8 mouse cellular contexts compared by ENCODE assay signal in genomic region chr2:155382332-155382700, GRCm38 (mm10). TPM values are rescaled to one million over a fixed set of nuclear protein-coding genes. Genes with fewer than 3 reads are reported as not detected.
A peak's percentile ranks its signal among the peaks of the same experiment; 100 is the strongest.
DNase-seq lines count a peak whose midpoint lies in the region; ATAC-seq and TF ChIP-seq lines count a peak whose summit lies in the region.

No protein-coding gene starts in this region.

- peaks cover 22% of the 10 kb centered on the region for H3K36me3 ChIP-seq in heart, embryonic 12.5 days
- H3K36me3 ChIP-seq in ES-E14 (ENCODE audit: control insufficient read depth, insufficient read depth, low read length, poor library complexity, severe bottlenecking) (no peaks in the 10 kb centered on the region), macrophage (ENCODE audit: inconsistent target) (peaks cover 13% of the 10 kb centered on the region; the same call in 1 of the 2 replicates)
- no peaks in the 10 kb centered on the region for H3K36me3 ChIP-seq in forebrain, embryonic 16.5 days (ENCODE audit: control insufficient read depth, insufficient read depth)

- no peaks in the 10 kb centered on the region for H3K9me3 ChIP-seq in heart, embryonic 12.5 days (replicated peaks)
- no peaks in the 10 kb centered on the region for H3K9me3 ChIP-seq in ES-E14 (ENCODE audit: control insufficient read depth, insufficient read depth, low read depth, low read length)
- H3K9me3 ChIP-seq in forebrain, embryonic 16.5 days (ENCODE audit: control insufficient read depth, low read length), result no peaks in the 10 kb centered on the region

- H3K4me1 ChIP-seq in heart, embryonic 12.5 days (replicated peaks), result peaks cover 32% of the 10 kb centered on the region
- peaks cover 0 to 6% of the 10 kb centered on the region in 2 experiments; a peak in 2 of 4 replicates for H3K4me1 ChIP-seq in ES-E14 (ENCODE audit: control insufficient read depth in 2 of 2, insufficient read depth in 2 of 2, low read length in 2 of 2, poor library complexity in 1 of 2)
- peaks cover 50% of the 10 kb centered on the region for H3K4me1 ChIP-seq in forebrain, embryonic 16.5 days (replicated peaks; ENCODE audit: control insufficient read depth, insufficient read depth, low read length)

- H3K4me3 ChIP-seq in heart, embryonic 12.5 days, result peak overlapping the region; percentile 97
- peak overlapping the region; percentile 93 to 95 for H3K4me3 ChIP-seq in ES-E14 (ENCODE audit: insufficient read depth in 1 of 2, low read depth in 1 of 2, low read length in 2 of 2, poor library complexity in 1 of 2, severe bottlenecking in 1 of 2)
- peak overlapping the region; percentile 92 for H3K4me3 ChIP-seq in forebrain, embryonic 16.5 days (replicated peaks; ENCODE audit: low read length)
- H3K4me3 ChIP-seq in macrophage (ENCODE audit: inconsistent target), result peak overlapping the region; percentile 55

- no peak for ATAC-seq in heart, embryonic 12.5 days (ENCODE audit: insufficient number of reproducible peaks, low FRiP score)
- peak; percentile 19 for ATAC-seq in forebrain, embryonic 16.5 days

- peaks cover 22% of the 10 kb centered on the region; the same call in 1 of the 2 replicates for H3K79me2 ChIP-seq in macrophage (ENCODE audit: inconsistent target)

- peaks cover 12% of the 10 kb centered on the region for H3K27me3 ChIP-seq in heart, embryonic 12.5 days (replicated peaks)
- no peaks in the 10 kb centered on the region for H3K27me3 ChIP-seq in forebrain, embryonic 16.5 days (replicated peaks; ENCODE audit: control insufficient read depth, insufficient read depth, low read length)

- H3K9ac ChIP-seq in heart, embryonic 12.5 days, result peak overlapping the region; percentile 98
- peak overlapping the region; percentile 68 for H3K9ac ChIP-seq in ES-E14 (ENCODE audit: insufficient read depth, low read depth, low read length, poor library complexity, severe bottlenecking)
- peak overlapping the region; percentile 99 for H3K9ac ChIP-seq in forebrain, embryonic 16.5 days (replicated peaks; ENCODE audit: low read depth, low read length)

- 19% methylated on average over 6 of the region's 6 CpGs for WGBS in heart, embryonic 12.5 days
- WGBS in forebrain, embryonic 16.5 days, result 21% methylated on average over 6 of the region's 6 CpGs
- 39% methylated on average over 6 of the region's 6 CpGs for WGBS in macrophage (ENCODE audit: missing documents)

- peak overlapping the region; percentile 100 for H3K27ac ChIP-seq in heart, embryonic 12.5 days (ENCODE audit: poor library complexity, severe bottlenecking)
- H3K27ac ChIP-seq in ES-E14 (ENCODE audit: insufficient read depth, low read depth, low read length, poor library complexity, severe bottlenecking), result no peak overlapping the region
- H3K27ac ChIP-seq in forebrain, embryonic 16.5 days (ENCODE audit: low read length), result peak overlapping the region; percentile 99
- H3K27ac ChIP-seq in macrophage, result peak overlapping the region; percentile 36

- in situ Hi-C loops in ES-E14 (cut with MboI; ENCODE audit: low sequenced_read_pairs in 2 of 2, unreplicated experiment in 2 of 2), result no loop called here

- peak overlapping the region; percentile 93 for H3K4me2 ChIP-seq in heart, embryonic 12.5 days
- peak overlapping the region; percentile 72 for H3K4me2 ChIP-seq in forebrain, embryonic 16.5 days (ENCODE audit: low read length)

- no peak for DNase-seq in heart, adult 11 months
- no peak for DNase-seq in ES-E14 (ENCODE audit: low read depth, low spot score)
- no peak for DNase-seq in adrenal gland, postnatal 4 days (ENCODE audit: low spot score in 2 of 2)
- DNase-seq in right cerebral cortex, adult 18-20 months, result no peak
- no peak for DNase-seq in kidney, postnatal 10 days

TF ChIP-seq in ES-E14, 5 proteins besides CTCF, POLR2A, EP300 and RAD21:
- TF ChIP-seq MAFK (IDR thresholded peaks at IDR 0.05; ENCODE audit: insufficient read depth, low read depth, low read length) (no peak), HCFC1 (IDR thresholded peaks at IDR 0.05; ENCODE audit: borderline replicate concordance, insufficient read depth, low read length) (no peak), CHD2 (IDR thresholded peaks at IDR 0.05; ENCODE audit: low read depth, low read length) (no peak), ZNF384 (IDR thresholded peaks at IDR 0.05; ENCODE audit: low read depth, low read length) (no peak), ZC3H11A (IDR thresholded peaks at IDR 0.05; ENCODE audit: borderline replicate concordance, low read depth, low read length) (no peak)
TF ChIP-seq in ES-E14: peak in this region for 0.

RNA-seq across cellular contexts. Expression of gene Trp53inp2, which starts 1.5 kb away (rescaled TPM):
- polyA plus RNA-seq in heart, embryonic 12.5 days (2016; fragmentation: Nextera tagmentation; extraction: Ambion mirVana), result 137 and 138 TPM in 2 replicates
- total RNA-seq in ES-E14 (2012; rRNA removed), result 5.2 and 8.7 TPM in 2 replicates
- 82.1 and 83.2 TPM in 2 replicates for polyA plus RNA-seq in forebrain, embryonic 16.5 days (2015; fragmentation: Nextera tagmentation; extraction: Ambion mirVana)
- 100 to 1,000 TPM in 7 of 26 experiments, 10 to 100 TPM in 19; 10.3 to 180 (median 77.7) TPM for total RNA-seq in macrophage (2018; cell fraction: chromatin; rRNA removed)
- 10 to 100 TPM; 61.6 to 98.6 (median 85.7) TPM for total RNA-seq in macrophage (2018; cell fraction: cytosol; rRNA removed)
- total RNA-seq in macrophage (2018; cell fraction: nucleus; rRNA removed), result 100 to 1,000 TPM in 16 of 26 experiments, 10 to 100 TPM in 10; 22.6 to 176 (median 120) TPM
- polyA plus RNA-seq in macrophage (2018), result 38.4 to 62.3 TPM (median 55.4 TPM) in 3 replicates
- 100 to 1,000 TPM; 156 to 163 TPM for total RNA-seq in adrenal gland, postnatal 4 days (2021)

RNA-seq across cellular contexts. Expression of gene Pigu, which starts 25.1 kb away (rescaled TPM):
- 56.1 and 56.2 TPM in 2 replicates for polyA plus RNA-seq in heart, embryonic 12.5 days (2016; fragmentation: Nextera tagmentation; extraction: Ambion mirVana)
- total RNA-seq in ES-E14 (2012; rRNA removed), result 26.3 and 39.9 TPM in 2 replicates
- polyA plus RNA-seq in forebrain, embryonic 16.5 days (2015; fragmentation: Nextera tagmentation; extraction: Ambion mirVana), result 53.4 and 60.4 TPM in 2 replicates
- 10 to 100 TPM in 25 of 26 experiments, 1 to 10 TPM in 1; 8.2 to 57.5 (median 34.7) TPM for total RNA-seq in macrophage (2018; cell fraction: chromatin; rRNA removed)
- 10 to 100 TPM; 19.7 to 41.8 (median 31.7) TPM for total RNA-seq in macrophage (2018; cell fraction: cytosol; rRNA removed)
- total RNA-seq in macrophage (2018; cell fraction: nucleus; rRNA removed), result 10 to 100 TPM; 17.6 to 58.3 (median 32.9) TPM
- 26.4 to 67.1 TPM (median 39.7 TPM) in 3 replicates for polyA plus RNA-seq in macrophage (2018)
- total RNA-seq in adrenal gland, postnatal 4 days (2021), result 10 to 100 TPM; 34.2 to 36.4 TPM
